25 mouse cellular contexts compared by ENCODE assay signal in the genomic region with DNA sequence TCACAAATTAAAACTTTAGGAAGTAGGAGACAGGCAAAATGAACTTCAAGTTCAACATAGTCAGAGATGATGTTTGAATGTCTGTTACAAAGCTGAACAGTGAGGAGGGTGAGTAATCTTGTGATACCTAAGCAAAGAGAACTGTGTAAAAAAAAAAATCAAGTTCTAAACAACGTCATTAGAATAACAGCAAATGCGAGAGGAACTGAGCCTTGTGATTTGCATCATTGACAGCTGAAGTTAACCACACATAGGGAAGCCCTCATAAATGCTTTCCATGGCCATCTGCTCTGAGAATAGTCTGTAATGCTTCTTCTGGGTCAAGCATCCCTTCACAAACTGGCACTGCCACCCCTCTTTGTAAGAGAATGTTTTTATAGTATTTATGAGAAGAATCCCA. TPM values are rescaled to one million over a fixed set of nuclear protein-coding genes. Genes with fewer than 3 reads are reported as not detected.
DNase-seq lines count a peak whose midpoint lies in the region; ATAC-seq and TF ChIP-seq lines count a peak whose summit lies in the region.
"Had no signal": no experiment of that assay in that cellular context is flagged by ENCODE, and none has a peak within 500 bp of the region (broad histone marks: within the 10 kb centered on the region; RNA-seq: fewer than 3 reads in every experiment).

No protein-coding gene starts in this region.

- TF ChIP-seq EP300 in CH12.LX (IDR thresholded peaks at IDR 0.05; ENCODE audit: low read length): peak; percentile 79

- ATAC-seq in megakaryocyte, adult 5-6 weeks (ENCODE audit: poor library complexity, severe bottlenecking): 0 out of 2 replicates have a peak, but pooled peaks have one; percentile 21
- ATAC-seq: activated CD4-positive, CD25-positive, alpha-beta regulatory T cell, adult 4 months; CD4-positive, CD25-positive, alpha-beta regulatory T cell, adult 4 months; Patski had no signal

- H3K4me3 ChIP-seq in CH12.LX (replicated peaks in 1 of 3; ENCODE audit: low read depth in 2 of 3, low read length in 2 of 3, poor library complexity in 1 of 3): no peak overlapping the region

- no peak for TF ChIP-seq RAD21 in CH12.LX (IDR thresholded peaks at IDR 0.05; ENCODE audit: low read depth, low read length)

- dilution Hi-C loops in CH12.LX (cut with MboI; ENCODE audit: extremely low pct_ligation_motif_present, extremely low pct_unique_long_range_greater_than_20kb, low sequenced_read_pairs): no loop called here

- no peaks in the 10 kb centered on the region for H3K27me3 ChIP-seq in CH12.LX (replicated peaks)
- H3K27me3 ChIP-seq: Patski had no signal

- no peak overlapping the region for H3K9ac ChIP-seq in CH12.LX (ENCODE audit: insufficient read depth, low read depth)

- in situ Hi-C loops in CH12.LX (cut with MboI; ENCODE audit: low pct_ligation_motif_present, low pct_unique_long_range_greater_than_20kb, low sequenced_read_pairs): no loop called here

- intact Hi-C loops in left cerebral cortex, postnatal 36 days (cut with DNase I): no loop called here

- DNase-seq in A20 (ENCODE audit: low read depth, low spot score): peak; percentile 13
- DNase-seq in CH12.LX (ENCODE audit: extremely low read depth): peak; percentile 71
- no peak for DNase-seq in urinary bladder, postnatal 14 days (ENCODE audit: low spot score)
- DNase-seq in left cerebral cortex, postnatal 36 days (ENCODE audit: low spot score in 2 of 2): no peak
- no peak for DNase-seq in kidney, adult 11 months
- DNase-seq: adrenal gland, adult 2 months; adrenal gland, adult 8-10 months; adrenal gland, postnatal 10 days; adrenal gland, postnatal 14 days; adrenal gland, postnatal 25 days; adrenal gland, postnatal 36 days; B cell, adult 2 months; cerebellum, adult 11 months; cerebellum, adult 11-12 months; cerebellum, adult 18-20 months; cerebellum, adult 2 months; cerebellum, adult 8-10 months had no signal

- no peaks in the 10 kb centered on the region for H3K79me2 ChIP-seq in CH12.LX (replicated peaks; ENCODE audit: control insufficient read depth, extremely low read depth, insufficient read depth, poor library complexity, severe bottlenecking)

- H3K27ac ChIP-seq in CH12.LX (ENCODE audit: insufficient read depth, low read depth): no peak overlapping the region

- TF ChIP-seq CTCF in CH12.LX (conservative IDR thresholded peaks at IDR 0.05 in 1 of 2, IDR thresholded peaks at IDR 0.05 in 1 of 2; ENCODE audit: low read depth in 2 of 2, low read length in 2 of 2): no peak

- peaks cover 5 to 9% of the 10 kb centered on the region in 2 experiments; a peak in 3 of 4 replicates for H3K4me1 ChIP-seq in CH12.LX (ENCODE audit: control insufficient read depth in 1 of 2, insufficient read depth in 2 of 2)

- no peak overlapping the region for H3K4me2 ChIP-seq in CH12.LX (ENCODE audit: insufficient read depth, low read depth, poor library complexity, severe bottlenecking)

- no peaks in the 10 kb centered on the region for H3K36me3 ChIP-seq in CH12.LX (replicated peaks in 1 of 2; ENCODE audit: control insufficient read depth in 1 of 2, insufficient read depth in 1 of 2, low read length in 1 of 2)
- H3K36me3 ChIP-seq: G1E had no signal

- TF ChIP-seq POLR2A in CH12.LX (IDR thresholded peaks at IDR 0.05; ENCODE audit: low read depth, low read length): no peak

- H3K9me3 ChIP-seq in CH12.LX (replicated peaks; ENCODE audit: low read length): peaks cover 8% of the 10 kb centered on the region
- H3K9me3 ChIP-seq: G1E had no signal

TF ChIP-seq in CH12.LX, 34 proteins besides CTCF, POLR2A, EP300 and RAD21:
- TF ChIP-seq JUND (conservative IDR thresholded peaks at IDR 0.05; ENCODE audit: low read depth, low read length): 0 out of 2 replicates have a peak, but pooled peaks have one; percentile 8
- TF ChIP-seq ETS1 (conservative IDR thresholded peaks at IDR 0.05; ENCODE audit: low read depth, low read length): peak; percentile 45; the same call in 1 of the 2 replicates
- TF ChIP-seq USF1 (IDR thresholded peaks at IDR 0.05; ENCODE audit: low read depth, low read length): no peak
- peak; percentile 87 for TF ChIP-seq ZNF384 (IDR thresholded peaks at IDR 0.05; ENCODE audit: low read depth, low read length)
- no peak for TF ChIP-seq SMC3 (IDR thresholded peaks at IDR 0.05; ENCODE audit: low read depth, low read length)

RNA-seq across cellular contexts. Expression of a gene that starts 31.0 kb away (rescaled TPM):
- total RNA-seq in CH12.LX (2012; rRNA removed): 0.17 TPM in 1 of 2 replicates, not detected in the other
- total RNA-seq in CH12.LX (2014; rRNA removed): not detected in 2 replicates
- polyA plus RNA-seq in CH12.LX (2012; ENCODE audit: insufficient read length, low read depth): not detected in 2 replicates
- total RNA-seq in megakaryocyte, adult 5-6 weeks (2015): not detected in 2 replicates
- not detected in 2 replicates for total RNA-seq in megakaryocyte, adult 5-6 weeks (2017)
- total RNA-seq in left cerebral cortex, postnatal 36 days (2021): not detected
- total RNA-seq: adrenal gland, adult 18-20 months; adrenal gland, adult 2 months; adrenal gland, adult 8-10 months; adrenal gland, postnatal 10 days; adrenal gland, postnatal 14 days; adrenal gland, postnatal 25 days; adrenal gland, postnatal 36 days; MEL had no signal
- polyA plus RNA-seq: activated CD4-positive, CD25-positive, alpha-beta regulatory T cell, adult 4 months; adrenal gland, adult 2 months; C2C12; CD4-positive, CD25-positive, alpha-beta regulatory T cell, adult 4 months; G1E had no signal

Comparison
In these comparisons a context has a peak if more than half of its experiments do, and no peak if none do; other contexts are left out.
1. DNase-seq: peak in A20 (single experiment) and CH12.LX (single experiment); none in urinary bladder, postnatal 14 days (single experiment), left cerebral cortex, postnatal 36 days (0 of 2) and kidney, adult 11 months (single experiment).